Mouse (Mus musculus) adrenal gland, adult 18-20 months (tissue): ENCODE data around the gene Atp6v0e2. TPM values are rescaled to one million over a fixed set of nuclear protein-coding genes. Genes with fewer than 3 reads are reported as not detected.

ENCODE experiments used
- DNase-seq, 2 experiments: peaks; one replicate each; pipeline ENCODE4 v3.0.0; 2021 to 2022; ENCODE audit warnings: low spot score in 2 of 2
- total RNA-seq, 2 experiments: library from RNA; stranded (reverse); gene quantifications; 1 replicate in 1 of 2; 2 replicates in 1 of 2; pipeline ENCODE4 v1.2.3; 2021

Gene Atp6v0e2
- total RNA-seq, 2 experiments from 2014 or later: 65.7 to 90.8 TPM

GRCm38 (mm10) chr6:48572014-48572413 lies 34.6 kb downstream of the Atp6v0e2 start:
- no peak for DNase-seq

- no peak for DNase-seq
Observed at GRCm38 (mm10) chr6:48572572-48573061, 35.2 kb downstream of the Atp6v0e2 start, which contains the start of gene Rarres2. TSS of gene Rarres2 (minus strand) at chr6:48572789.

- DNase-seq: no peak
Observed at GRCm38 (mm10) chr6:48573280-48573679, 35.9 kb downstream of the Atp6v0e2 start.

GRCm38 (mm10) chr6:48573981-48574380 lies 36.6 kb downstream of the Atp6v0e2 start:
- DNase-seq: no peak

DNA sequence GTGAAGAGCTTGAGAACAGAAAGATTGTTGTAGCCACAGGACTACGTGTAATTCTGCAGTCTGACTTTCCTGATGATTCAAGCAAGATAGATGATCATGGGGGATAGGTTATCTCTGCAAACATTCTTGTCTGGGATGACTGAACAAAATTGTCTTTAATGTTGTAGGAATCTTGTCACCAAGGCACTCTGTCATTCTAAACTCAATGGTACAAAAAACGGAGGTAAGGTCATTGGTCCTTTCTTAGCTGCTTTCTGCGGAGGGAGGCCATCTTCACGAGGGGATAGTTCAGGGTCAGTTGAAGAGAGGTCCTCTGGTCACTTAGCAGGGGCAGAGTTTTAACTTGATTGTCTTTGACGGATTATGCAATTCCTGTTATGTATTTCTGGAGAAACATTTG lies 41.3 kb downstream of the Atp6v0e2 start:
- DNase-seq: no peak

DNA sequence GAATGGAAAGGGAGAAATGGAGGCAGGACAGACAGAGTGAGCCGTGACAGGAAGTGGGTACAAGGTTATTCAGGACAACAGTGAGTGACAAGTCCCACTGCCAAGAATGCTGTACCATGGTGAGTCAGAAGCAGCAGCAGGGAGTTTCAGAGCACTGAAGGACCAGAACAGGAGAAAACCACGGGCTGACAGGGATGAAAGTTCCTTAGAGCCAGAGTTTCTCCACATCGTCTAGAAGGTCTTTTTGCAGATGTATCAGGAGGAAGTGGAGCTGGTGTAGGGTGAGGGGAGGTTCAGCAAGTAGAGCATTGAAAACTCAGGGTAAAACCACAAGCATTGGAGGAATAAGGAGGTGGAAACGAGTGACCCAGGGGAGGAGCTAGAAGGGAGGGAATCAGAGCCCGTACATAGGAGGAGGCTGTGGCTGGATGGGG lies 41.8 kb downstream of the Atp6v0e2 start:
- DNase-seq: no peak

DNA sequence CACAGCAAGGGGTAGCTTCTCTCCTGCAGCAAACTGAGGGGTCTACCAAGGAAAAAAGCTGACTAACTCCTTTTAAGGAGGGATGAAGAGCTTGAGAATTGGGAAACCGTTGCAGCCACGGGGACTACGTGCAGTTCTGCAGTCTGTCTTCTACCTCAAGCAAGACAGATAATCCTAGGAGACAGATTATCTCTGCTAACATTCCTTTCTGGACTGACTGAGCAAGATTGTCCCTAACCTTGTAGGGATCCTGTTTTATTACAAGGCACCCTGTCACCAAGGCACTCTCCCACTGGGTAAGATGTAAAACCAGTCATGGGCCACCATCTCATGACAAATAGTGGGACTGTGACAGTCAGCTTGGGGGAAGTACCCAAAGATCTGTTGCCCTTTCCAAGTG lies 43.8 kb downstream of the Atp6v0e2 start:
- no peak for DNase-seq

- DNase-seq: no peak
Observed at GRCm38 (mm10) chr6:48582037-48582436, 44.6 kb downstream of the Atp6v0e2 start.

GRCm38 (mm10) chr6:48589194-48589750 lies 51.9 kb downstream of the Atp6v0e2 start, which contains the start of gene Gm45021:
TSS of gene Gm45021 (plus strand) at chr6:48589610.
- no peak for DNase-seq

Other genes with a start within 250 kb of the Atp6v0e2 start
- gene Krba1, start 142.0 kb upstream of the Atp6v0e2 start, total RNA-seq: 10 to 100 TPM; 14.6 to 35.1 TPM
- 10 to 100 TPM; 36.0 to 58.6 TPM for gene Zfp467, start 91.8 kb upstream of the Atp6v0e2 start, total RNA-seq
- gene Sspo, start 89.4 kb upstream of the Atp6v0e2 start, total RNA-seq: 1 to 10 TPM; 3.0 to 3.1 TPM
- 10 to 100 TPM; 26.5 to 34.3 TPM for gene Lrrc61, start 17.2 kb downstream of the Atp6v0e2 start, total RNA-seq
- gene Rarres2, start 35.2 kb downstream of the Atp6v0e2 start, total RNA-seq: 100 to 1,000 TPM in 1 of 2 experiments, 10 to 100 TPM in 1; 55.3 to 165 TPM
- gene Gm45021, start 52.0 kb downstream of the Atp6v0e2 start, total RNA-seq: not detected
- 10 to 100 TPM; 67.2 to 77.6 TPM for gene Repin1, start 56.3 kb downstream of the Atp6v0e2 start, total RNA-seq
- not detected for gene Gm44965, start 56.3 kb downstream of the Atp6v0e2 start, total RNA-seq
- 1 to 10 TPM; 8.2 to 9.4 TPM for gene Zfp775, start 64.4 kb downstream of the Atp6v0e2 start, total RNA-seq
- gene AI854703, start 89.1 kb downstream of the Atp6v0e2 start, total RNA-seq: 1 to 10 TPM; 2.6 to 3.0 TPM
- gene Gimap8, start 109.6 kb downstream of the Atp6v0e2 start, total RNA-seq: 10 to 100 TPM in 1 of 2 experiments, 1 to 10 TPM in 1; 9.2 to 10.9 TPM
- gene Gimap9, start 138.5 kb downstream of the Atp6v0e2 start, total RNA-seq: 1 to 10 TPM; 6.3 to 7.6 TPM
- gene Gimap4, start 146.9 kb downstream of the Atp6v0e2 start, total RNA-seq: 10 to 100 TPM; 34.4 to 46.7 TPM
- 10 to 100 TPM; 47.9 to 66.7 TPM for gene Gimap6, start 170.6 kb downstream of the Atp6v0e2 start, total RNA-seq
- gene Gm28053, start 181.0 kb downstream of the Atp6v0e2 start, total RNA-seq: 1 to 10 TPM; 2.0 to 3.0 TPM
- 1 to 10 TPM in 1 of 2 experiments, under 1 TPM in 1; 0.56 to 1.5 TPM for gene Gimap7, start 181.0 kb downstream of the Atp6v0e2 start, total RNA-seq
- 1 to 10 TPM; 8.8 to 8.9 TPM for gene Gimap1, start 201.4 kb downstream of the Atp6v0e2 start, total RNA-seq
- 10 to 100 TPM; 12.1 to 12.4 TPM for gene Gimap5, start 208.6 kb downstream of the Atp6v0e2 start, total RNA-seq
- 10 to 100 TPM in 1 of 2 experiments, 1 to 10 TPM in 1; 7.8 to 11.3 TPM for gene Gimap3, start 233.2 kb downstream of the Atp6v0e2 start, total RNA-seq